Mouse (Mus musculus) intestine, embryonic 14.5 days (tissue): ENCODE results near the gene Strn3. TPM values are rescaled to one million over a fixed set of nuclear protein-coding genes. Genes with fewer than 3 reads are reported as not detected.

ENCODE experiments used
- ATAC-seq: fragments of 200-750 bp; cut with Nextera tagmentation; replicated peaks from 2 replicates; pipeline ENCODE4 v1.8.0; 2017; ENCODE audit warnings: low read depth, moderate number of reproducible peaks, moderate TSS enrichment, moderate library complexity; ENCODE audit not compliant: low FRiP score, low TSS enrichment
- DNase-seq: peaks from one replicate; pipeline ENCODE4 v3.0.0-alpha.2; 2018; ENCODE audit warnings: low spot score
- H3K27ac ChIP-seq: fragments of 300-500 bp; sonication (generic); 2 replicates; pipeline ENCODE4 v1.5.1; 2014; ENCODE audit warnings: low read depth, mild to moderate bottlenecking, control low read depth
- H3K27me3 ChIP-seq: fragments of 300-500 bp; sonication (generic); replicated peaks from 2 replicates; pipeline ENCODE4 v1.6.1; 2014; ENCODE audit warnings: low read length, control low read depth; ENCODE audit not compliant: control insufficient read depth, insufficient read depth
- H3K36me3 ChIP-seq: fragments of 300-500 bp; sonication (generic); 2 replicates; pipeline ENCODE4 v1.6.1; 2014; ENCODE audit warnings: low read length, control low read depth; ENCODE audit not compliant: control insufficient read depth, insufficient read depth
- H3K4me1 ChIP-seq: fragments of 300-500 bp; sonication (generic); replicated peaks from 2 replicates; pipeline ENCODE4 v1.6.1; 2014; ENCODE audit warnings: low read length, control low read depth, mixed read lengths; ENCODE audit not compliant: control insufficient read depth, insufficient read depth
- H3K4me2 ChIP-seq: fragments of 300-500 bp; sonication (generic); 2 replicates; pipeline ENCODE4 v1.6.1; 2014; ENCODE audit warnings: low read length
- H3K4me3 ChIP-seq: fragments of 300-500 bp; sonication (generic); 2 replicates; pipeline ENCODE4 v1.5.1; 2014; ENCODE audit warnings: low read depth, low read length, control low read depth, mixed read lengths
- H3K9ac ChIP-seq: fragments of 300-500 bp; sonication (generic); 2 replicates; pipeline ENCODE4 v1.6.1; 2014; ENCODE audit warnings: mild to moderate bottlenecking, low read length
- H3K9me3 ChIP-seq: fragments of 300-500 bp; sonication (generic); 2 replicates; pipeline ENCODE4 v1.6.1; 2016; ENCODE audit warnings: low read length, control low read depth; ENCODE audit not compliant: control insufficient read depth
- WGBS: fragments of 180-500 bp; shearing (Covaris S2); extraction: QIAGEN DNeasy Blood & Tissue Kit; methylation state at CpG from one replicate; pipeline ENCODE4 v1.1.7; 2014; 5-methylcytosine and 5-hydroxymethylcytosine counted together
- polyA plus RNA-seq: library from polyadenylated mRNA; unstranded; fragments of >200 nt; fragmentation: Nextera tagmentation; extraction: Ambion mirVana; gene quantifications from 2 replicates; pipeline ENCODE4 v1.2.1, GENCODE M21; 2014

Gene Strn3
- polyA plus RNA-seq, 1 experiment from 2014 or later = 48.6 TPM

DNA sequence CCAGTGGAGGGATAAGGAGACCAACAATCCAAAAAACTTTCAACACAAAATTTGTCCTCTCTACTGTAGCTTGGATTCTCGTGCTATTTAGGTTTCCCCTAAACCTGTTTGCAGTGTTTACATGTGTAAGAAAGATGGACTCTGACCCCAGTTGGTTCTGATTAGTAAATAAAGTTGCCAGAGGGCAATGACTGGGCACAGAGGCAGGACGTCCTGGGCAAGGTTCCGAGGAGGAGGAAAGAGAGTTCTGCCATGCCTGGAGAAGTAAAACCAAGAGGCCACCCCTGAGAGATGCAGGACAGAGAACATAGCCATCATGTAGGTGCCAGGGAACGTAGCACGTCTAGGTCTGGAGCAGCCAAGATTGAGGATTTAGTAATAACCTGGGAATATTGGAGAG is 79.3 kb downstream of the Strn3 start:
- ATAC-seq = no peak
- DNase-seq = no peak
- Histone ChIP-seq H3K9me3 (no peaks in the 10 kb centered on the region), H3K27me3 (no peaks in the 10 kb centered on the region), H3K9ac (no peak overlapping the region), H3K4me1 (no peaks in the 10 kb centered on the region), H3K27ac (no peak overlapping the region), H3K36me3 (peaks cover 66% of the 10 kb centered on the region), H3K4me3 (no peak overlapping the region), H3K4me2 (no peak overlapping the region)
- 89% methylated on average over 5 of the region's 5 CpGs for whole genome bisulfite sequencing

DNA sequence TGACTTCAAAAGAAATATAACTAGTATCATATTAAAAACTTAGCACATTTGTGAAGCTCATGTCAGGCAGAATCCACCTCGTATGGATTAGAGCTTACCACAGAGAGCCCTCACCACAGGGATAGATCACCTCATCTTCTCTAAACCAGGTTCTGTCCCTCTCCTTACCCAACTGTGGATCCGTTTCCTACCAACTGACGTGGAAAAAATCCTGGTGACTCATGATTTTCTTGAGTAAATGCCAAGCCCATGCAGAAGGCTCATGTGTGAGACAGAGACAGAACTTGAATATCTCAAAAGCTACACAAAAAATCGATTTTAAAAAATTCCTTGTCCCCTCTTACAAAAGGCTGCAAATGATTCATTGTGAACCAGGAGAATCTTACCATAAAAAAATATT is 85.6 kb downstream of the Strn3 start:
- Histone ChIP-seq H3K9ac (no peak overlapping the region), H3K9me3 (no peaks in the 10 kb centered on the region), H3K27me3 (no peaks in the 10 kb centered on the region), H3K4me2 (no peak overlapping the region), H3K4me1 (no peaks in the 10 kb centered on the region), H3K36me3 (peaks cover 30% of the 10 kb centered on the region), H3K27ac (no peak overlapping the region), H3K4me3 (no peak overlapping the region)
- no peak for DNase-seq
- 89% methylated on average over 4 of the region's 4 CpGs for WGBS
- no peak for ATAC-seq

GRCm38 (mm10) chr12:51603306-51603705 is 88.4 kb downstream of the Strn3 start:
- DNase-seq (no peak), ATAC-seq (no peak)
- H3K27ac ChIP-seq = no peak overlapping the region
- no peaks in the 10 kb centered on the region for H3K27me3 ChIP-seq
- no peak overlapping the region for H3K4me2 ChIP-seq
- no peak overlapping the region for H3K9ac ChIP-seq
- H3K36me3 ChIP-seq = peaks cover 12% of the 10 kb centered on the region
- 95% methylated on average over 10 of the region's 10 CpGs for WGBS
- no peaks in the 10 kb centered on the region for H3K9me3 ChIP-seq
- H3K4me1 ChIP-seq = no peaks in the 10 kb centered on the region
- H3K4me3 ChIP-seq = no peak overlapping the region

- Histone ChIP-seq H3K27ac (no peak overlapping the region), H3K9me3 (0 out of 2 replicates have a peak, but pooled peaks cover 2% of the 10 kb centered on the region), H3K4me1 (peaks cover 8% of the 10 kb centered on the region), H3K27me3 (peaks cover 53% of the 10 kb centered on the region), H3K4me3 (peak overlapping the region; percentile 64), H3K4me2 (peak overlapping the region; percentile 97), H3K36me3 (no peaks in the 10 kb centered on the region), H3K9ac (peak overlapping the region; percentile 34; the same call in 1 of the 2 replicates)
- no peak for DNase-seq
- ATAC-seq = no peak
- WGBS = 2% methylated on average over 18 of the region's 18 CpGs
Observed at GRCm38 (mm10) chr12:51594030-51594470, 97.6 kb downstream of the Strn3 start.

DNA sequence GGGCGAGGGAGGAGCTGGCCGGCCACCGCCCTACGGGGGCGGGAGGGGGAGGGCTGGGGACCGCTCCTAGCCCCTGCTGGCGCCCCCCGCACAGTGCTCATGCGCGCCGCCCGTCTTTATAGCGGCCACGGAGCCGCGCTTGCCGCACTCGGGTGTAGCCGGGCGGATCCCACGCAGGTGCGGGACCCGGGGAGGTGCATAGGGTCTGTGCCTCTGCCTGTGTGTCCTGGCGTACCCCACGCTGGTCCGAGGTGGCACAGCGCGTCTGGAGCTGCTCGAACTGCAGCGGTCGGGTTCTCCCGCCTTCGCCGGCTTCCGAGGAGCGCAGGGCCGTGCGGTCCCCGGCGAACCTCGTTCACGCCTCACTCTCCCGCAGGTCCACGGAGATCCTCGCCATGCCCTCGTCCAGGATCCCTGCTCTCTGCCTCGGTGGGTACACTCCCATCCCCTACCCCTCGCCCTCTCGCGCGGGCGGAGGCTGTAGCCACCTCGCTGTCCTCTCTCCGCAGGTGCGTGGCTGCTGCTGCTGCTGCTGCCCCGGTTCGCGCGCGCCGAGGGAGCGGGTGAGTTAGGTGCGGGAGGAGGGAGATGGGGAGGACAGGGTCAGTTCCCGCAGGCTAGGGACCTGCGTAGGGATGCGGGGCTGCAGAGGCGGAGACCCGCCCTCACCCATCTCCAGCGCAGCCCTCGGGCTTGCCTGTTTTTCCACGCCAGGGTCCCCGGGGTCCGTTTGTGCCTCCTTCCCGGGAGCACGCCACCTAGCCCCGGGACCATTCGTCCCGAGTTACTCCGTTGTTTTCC is 98.3 kb downstream of the Strn3 start, which contains the start of gene Coch:
Gene Coch (plus strand): TSS at position 113 of the 801 bp plus-strand sequence.
- no peaks in the 10 kb centered on the region for H3K36me3 ChIP-seq
- DNase-seq (peak; percentile 80), ATAC-seq (peak; percentile 70)
- H3K27ac ChIP-seq = no peak within 1 kb of the TSS
- H3K9ac ChIP-seq = peak within 1 kb of the TSS; percentile 34; the same call in 1 of the 2 replicates
- H3K9me3 ChIP-seq = 0 out of 2 replicates have a peak, but pooled peaks cover 2% of the 10 kb centered on the region
- peaks cover 8% of the 10 kb centered on the region for H3K4me1 ChIP-seq
- H3K4me2 ChIP-seq = peak within 1 kb of the TSS; percentile 97
- H3K27me3 ChIP-seq = peaks cover 53% of the 10 kb centered on the region
- under 1% methylated on average over 76 of the region's 79 CpGs for WGBS
- peak within 1 kb of the TSS; percentile 64 for H3K4me3 ChIP-seq

- no peaks in the 10 kb centered on the region for H3K36me3 ChIP-seq
- H3K9me3 ChIP-seq = 0 out of 2 replicates have a peak, but pooled peaks cover 2% of the 10 kb centered on the region
- peak overlapping the region; percentile 97 for H3K4me2 ChIP-seq
- peaks cover 8% of the 10 kb centered on the region for H3K4me1 ChIP-seq
- peak overlapping the region; percentile 64 for H3K4me3 ChIP-seq
- H3K27ac ChIP-seq = no peak overlapping the region
- H3K9ac ChIP-seq = no peak overlapping the region
- under 1% methylated on average over 21 of the region's 21 CpGs for WGBS
- ATAC-seq (no peak), DNase-seq (peak; percentile 74)
- H3K27me3 ChIP-seq = peaks cover 53% of the 10 kb centered on the region
Observed at GRCm38 (mm10) chr12:51592888-51593228, 98.8 kb downstream of the Strn3 start.

DNA sequence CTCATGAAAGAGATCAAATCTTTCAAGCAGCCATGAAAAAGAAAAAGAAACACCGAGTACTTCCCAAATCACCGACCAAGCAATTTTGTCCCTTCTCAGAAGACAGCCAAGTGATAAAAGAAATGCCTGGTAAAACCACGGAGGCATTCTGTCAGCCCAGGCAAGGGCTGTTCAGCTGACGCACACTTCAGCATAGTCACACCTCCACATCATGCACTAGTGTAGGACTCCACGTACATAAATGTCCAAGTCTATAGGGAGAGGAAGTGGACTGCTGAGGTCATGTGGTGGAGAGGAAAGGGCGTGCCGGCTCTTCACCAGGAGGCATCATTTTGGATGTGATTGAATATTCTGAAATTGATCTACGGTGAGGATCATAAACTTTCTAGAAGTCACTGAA is 99.8 kb downstream of the Strn3 start:
- 71% methylated on average over 8 of the region's 8 CpGs for WGBS

GRCm38 (mm10) chr12:51589263-51589662 is 102.4 kb downstream of the Strn3 start:
- Histone ChIP-seq H3K9ac (no peak overlapping the region), H3K9me3 (0 out of 2 replicates have a peak, but pooled peaks cover 2% of the 10 kb centered on the region), H3K4me2 (no peak overlapping the region), H3K4me3 (no peak overlapping the region), H3K36me3 (no peaks in the 10 kb centered on the region), H3K27me3 (peaks cover 32% of the 10 kb centered on the region), H3K27ac (no peak overlapping the region), H3K4me1 (peaks cover 8% of the 10 kb centered on the region)
- 81% methylated on average over 5 of the region's 5 CpGs for WGBS
- DNase-seq = no peak
- ATAC-seq = no peak

More for the DNA sequence above, 99.8 kb downstream of the Strn3 start:
- no peak for DNase-seq
- Histone ChIP-seq H3K9me3 (0 out of 2 replicates have a peak, but pooled peaks cover 2% of the 10 kb centered on the region), H3K4me3 (no peak overlapping the region), H3K27ac (no peak overlapping the region), H3K4me2 (no peak overlapping the region), H3K9ac (no peak overlapping the region), H3K36me3 (no peaks in the 10 kb centered on the region), H3K4me1 (peaks cover 8% of the 10 kb centered on the region), H3K27me3 (peaks cover 53% of the 10 kb centered on the region)
- ATAC-seq = no peak
